Mouse (Mus musculus) retina, embryonic 14.5 days (tissue): ENCODE measurements at regions not wholly inside any gene's neighbourhood (a gene's known extent, or its start where the extent isn't known, plus 50 kb on each side); places are given as distances from the start of the nearest gene placed in this dataset.

ENCODE experiments used
- DNase-seq: peaks from one replicate; pipeline ENCODE4 v3.0.0-alpha.2; 2015; ENCODE audit warnings: low spot score

GRCm38 (mm10) chr16:76076231-76076630, 54.1 kb upstream of the Samsn1 start:
- peak; percentile 60 for DNase-seq
